Mouse (Mus musculus): ENCODE measurements around the gene Slc25a12. TPM values are rescaled to one million over a fixed set of nuclear protein-coding genes. Genes with fewer than 3 reads are reported as not detected.
A peak's percentile ranks its signal among the peaks of the same experiment; 100 is the strongest.

The Slc25a12 gene
- total RNA-seq, 4 experiments from 2014 or later: 155 to 175 (median 167) TPM

DNA sequence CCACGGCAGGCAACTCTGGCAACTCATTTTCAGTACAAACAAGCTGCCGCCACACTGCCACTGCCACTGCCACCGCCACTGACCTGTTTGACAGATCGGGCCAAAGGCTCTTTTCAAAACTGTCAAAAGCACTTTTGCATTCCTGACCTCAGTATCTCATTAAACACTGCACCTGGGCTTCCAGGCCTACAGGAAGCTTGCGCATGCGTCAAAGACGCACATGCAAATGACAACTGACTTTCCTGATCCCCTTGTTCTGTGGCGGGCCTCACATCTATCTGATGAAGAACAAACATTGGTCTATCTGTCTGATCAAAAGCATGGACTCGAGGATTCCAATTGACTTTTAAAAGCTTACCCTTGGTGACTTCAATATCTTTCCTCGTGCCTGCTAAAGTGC lies 55.5 kb downstream of the Slc25a12 start:
- no peak for DNase-seq (ENCODE audit: low spot score in 2 of 2)

DNA sequence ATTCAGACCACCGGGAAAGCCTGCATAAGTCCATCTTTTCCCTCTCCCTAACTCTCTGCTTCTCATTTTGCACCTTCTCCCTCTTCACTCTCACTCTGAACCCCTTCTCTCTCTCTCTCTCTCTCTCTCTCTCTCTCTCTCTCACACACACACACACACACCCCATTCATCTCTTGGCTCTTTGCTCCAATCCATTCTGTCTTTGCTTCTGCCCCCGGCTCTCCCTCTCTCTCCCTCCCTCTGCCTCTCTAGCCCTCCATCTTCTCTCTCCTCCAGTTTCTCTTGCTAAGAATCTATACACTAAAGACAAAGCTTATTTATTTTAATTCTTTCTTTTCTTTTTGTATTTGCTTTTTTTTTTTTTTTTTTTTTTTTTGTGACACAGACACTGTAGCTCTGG lies 57.8 kb downstream of the Slc25a12 start:
- no peak for DNase-seq (ENCODE audit: low spot score in 2 of 2)

- DNase-seq (ENCODE audit: low spot score in 2 of 2): no peak
Measured at GRCm38 (mm10) chr2:71306357-71306756, 61.2 kb downstream of the Slc25a12 start.

- no peak for DNase-seq (ENCODE audit: low spot score in 2 of 2)
Measured at GRCm38 (mm10) chr2:71304821-71305220, 62.7 kb downstream of the Slc25a12 start.

- no peak for DNase-seq (ENCODE audit: low spot score in 2 of 2)
Measured at GRCm38 (mm10) chr2:71303221-71303620, 64.3 kb downstream of the Slc25a12 start.

DNA sequence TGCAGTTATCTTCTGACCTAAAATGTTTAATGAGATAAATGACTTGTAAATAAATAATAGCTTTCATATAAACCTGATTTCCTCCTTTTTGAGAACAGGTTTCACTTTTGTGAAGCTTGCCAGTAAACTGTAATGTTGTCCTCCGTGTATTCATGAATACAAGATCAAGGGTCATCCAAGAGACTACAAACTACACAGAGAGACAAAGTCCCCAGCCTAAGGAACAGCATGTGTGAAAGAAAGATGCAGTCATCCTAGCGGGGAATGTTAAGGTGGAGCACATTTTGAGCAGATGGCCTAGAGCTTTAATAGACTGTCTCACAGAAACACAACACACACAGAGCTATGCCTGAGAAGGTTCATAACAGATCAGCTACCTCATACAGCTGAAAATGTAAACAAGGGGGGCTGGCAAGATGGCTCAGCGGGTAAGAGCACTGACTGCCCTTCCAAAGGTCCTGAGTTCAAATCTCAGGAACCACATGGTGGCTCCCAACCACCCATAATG lies 65.3 kb downstream of the Slc25a12 start:
- no peak for DNase-seq (ENCODE audit: low spot score in 2 of 2)

- DNase-seq (ENCODE audit: low spot score in 2 of 2): no peak
Measured at GRCm38 (mm10) chr2:71298729-71299128, 68.8 kb downstream of the Slc25a12 start.

GRCm38 (mm10) chr2:71297501-71297900 lies 70.0 kb downstream of the Slc25a12 start:
- no peak for DNase-seq (ENCODE audit: low spot score in 2 of 2)

GRCm38 (mm10) chr2:71295844-71296243 lies 71.7 kb downstream of the Slc25a12 start:
- no peak for DNase-seq (ENCODE audit: low spot score in 2 of 2)

GRCm38 (mm10) chr2:71294489-71294888 lies 73.1 kb downstream of the Slc25a12 start:
- DNase-seq (ENCODE audit: low spot score in 2 of 2): no peak

DNA sequence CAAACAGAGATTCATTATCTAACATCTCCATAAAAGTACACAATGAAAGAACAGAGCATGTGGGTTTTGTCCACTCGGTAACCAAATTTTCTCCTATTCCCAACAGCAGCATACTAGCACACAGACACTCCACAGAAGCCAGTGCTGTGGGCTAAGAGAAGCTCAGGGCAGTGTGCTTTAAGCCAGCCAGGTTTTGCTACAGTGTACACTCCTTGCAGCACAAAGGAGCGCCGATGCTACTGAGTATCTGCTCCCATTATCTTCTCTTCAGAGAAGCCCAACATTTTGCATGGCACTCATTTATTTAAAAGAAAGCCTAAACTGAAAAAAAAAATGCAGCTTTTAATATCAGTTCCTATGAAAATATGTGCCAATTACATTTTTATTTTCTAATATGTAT lies 73.6 kb downstream of the Slc25a12 start:
- no peak for DNase-seq (ENCODE audit: low spot score in 2 of 2)

- no peak for DNase-seq (ENCODE audit: low spot score in 2 of 2)
Measured at GRCm38 (mm10) chr2:71291566-71291965, 76.0 kb downstream of the Slc25a12 start.

- DNase-seq (ENCODE audit: low spot score in 2 of 2): no peak
Measured at GRCm38 (mm10) chr2:71290107-71290775, 77.3 kb downstream of the Slc25a12 start.

- no peak for DNase-seq (ENCODE audit: low spot score in 2 of 2)
Measured at GRCm38 (mm10) chr2:71281981-71282380, 85.6 kb downstream of the Slc25a12 start.

DNA sequence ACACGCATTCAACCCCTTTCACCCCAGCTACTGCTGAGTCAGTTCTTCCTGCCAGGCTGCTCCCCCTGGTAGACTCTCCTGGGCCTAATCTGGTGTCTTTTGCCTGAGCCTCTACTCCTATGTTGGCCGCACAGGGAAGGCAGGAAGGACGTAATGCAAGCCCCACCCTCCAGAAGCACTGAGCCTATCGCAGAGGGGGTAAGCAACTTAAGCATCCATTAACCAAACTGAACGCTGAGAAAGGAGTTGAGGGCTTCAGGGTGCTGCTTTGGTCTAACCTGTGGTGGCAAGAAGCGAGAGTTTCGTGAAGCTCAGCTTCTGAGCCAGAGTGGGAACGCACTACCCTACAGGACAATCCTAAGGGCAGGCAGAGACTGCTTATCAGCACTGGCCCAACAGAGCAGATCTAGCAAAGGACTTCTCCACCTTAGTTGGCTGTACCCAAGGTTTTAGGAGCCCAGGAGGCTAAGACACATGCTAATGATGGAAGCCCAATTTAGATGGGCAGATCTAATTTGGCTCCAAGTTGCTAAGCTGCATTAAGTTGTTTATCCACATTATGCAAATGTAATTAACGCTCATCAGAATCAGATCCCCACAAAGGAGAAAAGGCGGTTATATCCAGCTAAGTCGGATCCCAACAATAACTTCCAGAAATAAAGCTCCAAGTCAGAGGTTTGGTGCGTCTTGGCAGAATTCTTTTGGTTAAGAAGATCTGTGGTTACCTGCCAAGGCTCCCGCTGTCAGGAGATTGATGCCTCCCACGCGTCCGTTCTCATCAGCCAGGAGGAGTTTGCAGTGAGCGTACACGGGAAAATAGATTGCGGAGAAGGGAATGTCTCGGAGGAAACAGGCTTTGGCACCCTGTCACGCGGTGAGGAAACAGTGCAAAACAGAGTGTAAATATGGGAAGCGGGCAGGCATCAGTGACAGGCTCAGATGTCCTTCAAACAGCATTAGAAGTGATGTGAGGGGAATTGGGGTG lies 88.5 kb downstream of the Slc25a12 start:
- peak in 1 of 2 experiments; percentile 54 for DNase-seq (ENCODE audit: low spot score in 2 of 2)

GRCm38 (mm10) chr2:71275734-71276133 lies 91.8 kb downstream of the Slc25a12 start:
- no peak for DNase-seq (ENCODE audit: low spot score in 2 of 2)

- peak in 1 of 2 experiments; percentile 67 for DNase-seq (ENCODE audit: low spot score in 2 of 2)
Measured at GRCm38 (mm10) chr2:71273955-71274679, 93.4 kb downstream of the Slc25a12 start.

DNA sequence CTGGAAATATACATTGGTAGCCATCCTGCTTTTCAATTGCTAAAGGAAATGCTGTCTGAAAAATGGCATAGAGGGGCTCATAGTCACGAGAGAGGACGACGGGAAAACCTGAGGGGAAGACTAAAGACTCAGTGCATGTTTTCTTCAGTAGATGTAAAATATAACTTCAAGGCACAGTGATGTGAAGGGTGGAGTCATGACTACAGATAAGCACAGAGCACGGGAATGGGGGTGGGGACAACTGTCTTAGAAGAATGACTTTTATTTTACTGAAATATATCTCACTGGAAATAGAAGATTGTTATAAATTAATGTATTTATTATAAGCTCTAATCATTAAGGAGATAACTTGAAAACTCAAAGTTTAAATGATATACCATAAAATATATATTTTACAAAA lies 97.5 kb downstream of the Slc25a12 start:
- DNase-seq (ENCODE audit: low spot score in 2 of 2): no peak

GRCm38 (mm10) chr2:71269332-71269731 lies 98.2 kb downstream of the Slc25a12 start:
- no peak for DNase-seq (ENCODE audit: low spot score in 2 of 2)

DNA sequence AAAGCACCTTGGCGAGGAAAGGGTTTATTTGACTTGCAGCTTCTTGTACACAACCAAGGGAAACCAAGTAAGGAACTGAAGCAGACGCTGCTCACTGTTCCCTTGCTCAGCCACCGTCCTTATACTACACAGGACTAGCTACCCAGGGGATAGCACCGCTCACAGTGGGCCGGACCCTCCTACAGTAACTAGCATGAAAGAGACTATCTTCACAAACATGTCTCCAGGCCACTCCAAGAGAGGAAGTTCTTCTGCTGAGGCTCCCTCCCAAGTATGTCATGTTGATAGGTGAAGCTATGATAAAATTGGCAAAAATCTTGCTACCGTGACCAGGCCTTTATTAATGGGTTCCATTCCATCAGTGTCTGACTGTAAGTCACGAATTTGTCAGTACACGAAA lies 98.9 kb downstream of the Slc25a12 start:
- DNase-seq (ENCODE audit: low spot score in 2 of 2): no peak

- DNase-seq (ENCODE audit: low spot score in 2 of 2): no peak
Measured at GRCm38 (mm10) chr2:71264585-71264984, 103.0 kb downstream of the Slc25a12 start.

DNA sequence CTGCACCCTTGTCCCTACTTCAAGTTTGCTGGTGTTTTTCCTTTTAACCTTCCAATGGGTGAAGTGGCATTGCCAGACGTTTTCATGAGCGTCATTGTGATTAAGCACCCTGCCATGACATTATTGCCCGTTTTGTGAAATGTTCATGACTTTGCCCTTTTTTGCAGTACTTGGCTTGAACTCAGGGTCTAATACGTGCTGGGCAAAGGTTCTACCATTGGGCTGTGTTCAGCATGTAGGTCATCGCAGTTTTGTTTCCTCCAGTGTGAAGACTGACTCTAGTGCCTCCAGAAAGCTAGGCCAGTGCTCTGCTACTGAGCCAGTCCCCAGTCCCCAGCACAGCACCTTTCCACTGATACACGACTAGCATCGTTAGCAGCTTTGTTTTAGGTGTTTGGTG lies 111.0 kb downstream of the Slc25a12 start:
- no peak for DNase-seq (ENCODE audit: low spot score in 2 of 2)

Measured in left cerebral cortex, adult 8-10 months (tissue).